Mouse (Mus musculus) stomach, embryonic 16.5 days (tissue): Measurements from ENCODE around the gene Cntnap5b. TPM values are rescaled to one million over a fixed set of nuclear protein-coding genes. Genes with fewer than 3 reads are reported as not detected.
"Not testable (repeated sequence)": the region's sequence is repeated elsewhere in the genome, so short reads cannot be mapped to it uniquely, and the experiment has no call there.

Experiments
- ATAC-seq: fragments of 200-750 bp; cut with Nextera tagmentation; 2 replicates; pipeline ENCODE4 v1.8.0; 2017; ENCODE audit warnings: moderate number of reproducible peaks, moderate TSS enrichment; ENCODE audit not compliant: insufficient read depth, low FRiP score
- H3K27ac ChIP-seq: fragments of 300-500 bp; sonication (generic); 2 replicates; pipeline ENCODE4 v1.5.1; 2014; ENCODE audit warnings: low read length
- H3K27me3 ChIP-seq: fragments of 300-500 bp; sonication (generic); 2 replicates; pipeline ENCODE4 v1.6.1; 2014; ENCODE audit warnings: low read length, control low read depth, mixed read lengths; ENCODE audit not compliant: control insufficient read depth, insufficient read depth
- H3K36me3 ChIP-seq: fragments of 300-500 bp; sonication (generic); 2 replicates; pipeline ENCODE4 v1.6.1; 2014; ENCODE audit warnings: low read length; ENCODE audit not compliant: control insufficient read depth, insufficient read depth
- H3K4me1 ChIP-seq: fragments of 300-500 bp; sonication (generic); 2 replicates; pipeline ENCODE4 v1.6.1; 2014; ENCODE audit warnings: low read length, control low read depth, mixed read lengths; ENCODE audit not compliant: control insufficient read depth, insufficient read depth
- H3K4me2 ChIP-seq: fragments of 300-500 bp; sonication (generic); 2 replicates; pipeline ENCODE4 v1.6.1; 2014; ENCODE audit warnings: low read depth, low read length, mixed read lengths
- H3K4me3 ChIP-seq: fragments of 300-500 bp; sonication (generic); replicated peaks from 2 replicates; pipeline ENCODE4 v1.5.1; 2014; ENCODE audit warnings: mild to moderate bottlenecking, low read length
- H3K9ac ChIP-seq: fragments of 300-500 bp; sonication (generic); 2 replicates; pipeline ENCODE4 v1.6.1; 2014; ENCODE audit warnings: low read length
- H3K9me3 ChIP-seq: fragments of 300-500 bp; sonication (generic); replicated peaks from 2 replicates; pipeline ENCODE4 v1.6.1; 2016; ENCODE audit warnings: low read length, control low read depth; ENCODE audit not compliant: control insufficient read depth
- WGBS: fragments of 180-500 bp; shearing (Covaris S2); extraction: QIAGEN DNeasy Blood & Tissue Kit; methylation state at CpG from one replicate; pipeline ENCODE4 v1.1.7; 2014; 5-methylcytosine and 5-hydroxymethylcytosine counted together
- polyA plus RNA-seq: library from polyadenylated mRNA; unstranded; fragments of >200 nt; fragmentation: Nextera tagmentation; extraction: Ambion mirVana; gene quantifications from 2 replicates; pipeline ENCODE4 v1.2.1, GENCODE M21; 2015

Gene Cntnap5b
- polyA plus RNA-seq, 1 experiment from 2014 or later: not detected

- Histone ChIP-seq H3K4me3 (no peak overlapping the region), H3K4me1 (no peaks in the 10 kb centered on the region), H3K9ac (no peak overlapping the region), H3K4me2 (no peak overlapping the region), H3K9me3 (no peaks in the 10 kb centered on the region), H3K27me3 (no peaks in the 10 kb centered on the region), H3K36me3 (no peaks in the 10 kb centered on the region), H3K27ac (no peak overlapping the region)
- ATAC-seq: no peak
- 79% methylated on average over 2 of the region's 2 CpGs for WGBS
Observed at GRCm38 (mm10) chr1:99967300-99968089, 194.9 kb downstream of the Cntnap5b start.

GRCm38 (mm10) chr1:99970184-99971086 lies 197.9 kb downstream of the Cntnap5b start:
- H3K9ac ChIP-seq: no peak overlapping the region
- WGBS: 58% methylated on average over 4 of the region's 4 CpGs
- H3K9me3 ChIP-seq: no peaks in the 10 kb centered on the region
- no peak for ATAC-seq
- no peaks in the 10 kb centered on the region for H3K4me1 ChIP-seq
- H3K27ac ChIP-seq: no peak overlapping the region
- H3K36me3 ChIP-seq: no peaks in the 10 kb centered on the region
- no peak overlapping the region for H3K4me3 ChIP-seq
- H3K27me3 ChIP-seq: no peaks in the 10 kb centered on the region
- H3K4me2 ChIP-seq: no peak overlapping the region

GRCm38 (mm10) chr1:100001226-100001625 lies 228.7 kb downstream of the Cntnap5b start:
- WGBS: 86% methylated on average over 4 of the region's 4 CpGs
- not testable (repeated sequence) for H3K27me3 ChIP-seq, H3K36me3 ChIP-seq, H3K9me3 ChIP-seq, H3K9ac ChIP-seq, H3K4me1 ChIP-seq, ATAC-seq, H3K27ac ChIP-seq, H3K4me3 ChIP-seq, H3K4me2 ChIP-seq

GRCm38 (mm10) chr1:100006021-100006745 lies 233.6 kb downstream of the Cntnap5b start:
- no peaks in the 10 kb centered on the region for H3K4me1 ChIP-seq
- no peak overlapping the region for H3K4me3 ChIP-seq
- H3K9me3 ChIP-seq: no peaks in the 10 kb centered on the region
- H3K27ac ChIP-seq: no peak overlapping the region
- H3K36me3 ChIP-seq: no peaks in the 10 kb centered on the region
- no peak overlapping the region for H3K4me2 ChIP-seq
- ATAC-seq: no peak
- no peaks in the 10 kb centered on the region for H3K27me3 ChIP-seq
- H3K9ac ChIP-seq: no peak overlapping the region
- 71% methylated on average over 5 of the region's 5 CpGs for WGBS

GRCm38 (mm10) chr1:100041808-100042207 lies 269.2 kb downstream of the Cntnap5b start:
- ATAC-seq: no peak
- whole genome bisulfite sequencing: 66% methylated on average over 2 of the region's 2 CpGs
- H3K4me3 ChIP-seq: no peak overlapping the region

GRCm38 (mm10) chr1:100079812-100080211 lies 307.2 kb downstream of the Cntnap5b start:
- H3K9me3 ChIP-seq: no peaks in the 10 kb centered on the region
- no peak overlapping the region for H3K27ac ChIP-seq
- no peak overlapping the region for H3K4me3 ChIP-seq
- no peaks in the 10 kb centered on the region for H3K4me1 ChIP-seq
- no peak overlapping the region for H3K9ac ChIP-seq
- H3K4me2 ChIP-seq: no peak overlapping the region
- no peaks in the 10 kb centered on the region for H3K36me3 ChIP-seq
- WGBS: 63% methylated on average over 2 of the region's 2 CpGs
- no peaks in the 10 kb centered on the region for H3K27me3 ChIP-seq
- ATAC-seq: no peak

More at GRCm38 (mm10) chr1:100041808-100042207, 269.2 kb downstream of the Cntnap5b start:
- Histone ChIP-seq H3K9ac (no peak overlapping the region), H3K27ac (no peak overlapping the region), H3K4me2 (no peak overlapping the region), H3K27me3 (no peaks in the 10 kb centered on the region), H3K9me3 (no peaks in the 10 kb centered on the region), H3K36me3 (no peaks in the 10 kb centered on the region), H3K4me1 (no peaks in the 10 kb centered on the region)

GRCm38 (mm10) chr1:100100516-100100915 lies 328.0 kb downstream of the Cntnap5b start:
- H3K27ac ChIP-seq: no peak overlapping the region
- no peak for ATAC-seq
- no peaks in the 10 kb centered on the region for H3K36me3 ChIP-seq
- H3K4me2 ChIP-seq: no peak overlapping the region
- no peaks in the 10 kb centered on the region for H3K4me1 ChIP-seq
- no peak overlapping the region for H3K9ac ChIP-seq
- H3K9me3 ChIP-seq: no peaks in the 10 kb centered on the region
- H3K4me3 ChIP-seq: no peak overlapping the region
- no peaks in the 10 kb centered on the region for H3K27me3 ChIP-seq

- H3K4me3 ChIP-seq: no peak overlapping the region
- ATAC-seq: no peak
- no peak overlapping the region for H3K9ac ChIP-seq
- WGBS: 69% methylated on average over 1 of the region's 1 CpGs
- H3K36me3 ChIP-seq: no peaks in the 10 kb centered on the region
- no peaks in the 10 kb centered on the region for H3K9me3 ChIP-seq
- no peak overlapping the region for H3K27ac ChIP-seq
- no peaks in the 10 kb centered on the region for H3K27me3 ChIP-seq
- H3K4me2 ChIP-seq: no peak overlapping the region
- H3K4me1 ChIP-seq: no peaks in the 10 kb centered on the region
Observed at GRCm38 (mm10) chr1:100101017-100101416, 328.5 kb downstream of the Cntnap5b start.
